Mouse (Mus musculus) small intestine, adult 2 months (tissue): Measurements from ENCODE around the gene Lmo4. TPM values are rescaled to one million over a fixed set of nuclear protein-coding genes. Genes with fewer than 3 reads are reported as not detected.

Experiments used
- H3K27ac ChIP-seq: fragments of 200-500 bp; 2 replicates; pipeline ENCODE4 v1.5.1; 2012; ENCODE audit warnings: low read depth, low read length, control low read depth, inconsistent platforms; ENCODE audit not compliant: insufficient read depth
- H3K27me3 ChIP-seq: fragments of 200-500 bp; 2 replicates; pipeline ENCODE4 v1.6.1; 2012; ENCODE audit warnings: mild to moderate bottlenecking, moderate library complexity, low read length, inconsistent platforms; ENCODE audit not compliant: control insufficient read depth, insufficient read depth
- H3K36me3 ChIP-seq: fragments of 200-500 bp; 2 replicates; pipeline ENCODE4 v1.6.1; 2012; ENCODE audit warnings: mild to moderate bottlenecking, low read length, control low read depth, inconsistent platforms; ENCODE audit not compliant: control insufficient read depth, insufficient read depth
- H3K4me1 ChIP-seq: fragments of 200-500 bp; 2 replicates; pipeline ENCODE4 v1.6.1; 2012; ENCODE audit warnings: low read length, inconsistent platforms, mixed read lengths; ENCODE audit not compliant: control insufficient read depth, insufficient read depth, insufficient read length
- H3K4me3 ChIP-seq: fragments of 200-500 bp; 2 replicates; pipeline ENCODE4 v1.5.1; 2012; ENCODE audit warnings: low read depth, mild to moderate bottlenecking, control low read depth, inconsistent platforms, low read length, moderate library complexity
- CTCF ChIP-seq: fragments of 200-500 bp; IDR thresholded peaks from 2 replicates; pipeline ENCODE4 v1.5.1; 2012; ENCODE audit warnings: low read depth, mild to moderate bottlenecking, control low read depth, inconsistent platforms, low read length, moderate library complexity, mixed read lengths; ENCODE audit not compliant: insufficient replicate concordance, insufficient read length; ENCODE audit errors: extremely low read depth
- POLR2A ChIP-seq: fragments of 200-500 bp; IDR thresholded peaks from 2 replicates; pipeline ENCODE4 v1.6.1; 2012; ENCODE audit warnings: low read depth, mild to moderate bottlenecking, control low read depth, inconsistent platforms, low read length, moderate library complexity
- WGBS: fragments of 180-500 bp; shearing (Covaris S2); methylation state at CpG from one replicate; pipeline ENCODE4 v1.1.7; 2018; 5-methylcytosine and 5-hydroxymethylcytosine counted together
- polyA plus RNA-seq: library from polyadenylated mRNA; depleted of rRNA; stranded (reverse); fragments of >200 nt; gene quantifications from 2 replicates; pipeline ENCODE4 v1.2.3, GENCODE M21; 2012

Lmo4 gene
- polyA plus RNA-seq, 1 experiment = 23.8 TPM

GRCm38 (mm10) chr3:144178937-144179336, 26.1 kb downstream of the Lmo4 start:
- TF ChIP-seq CTCF (no peak), POLR2A (no peak)
- Histone ChIP-seq H3K4me1 (no peaks in the 10 kb centered on the region), H3K36me3 (no peaks in the 10 kb centered on the region), H3K4me3 (no peak overlapping the region), H3K27ac (no peak overlapping the region), H3K27me3 (no peaks in the 10 kb centered on the region)
- WGBS = 65% methylated on average over 3 of the region's 3 CpGs

GRCm38 (mm10) chr3:144173866-144174588, 31.0 kb downstream of the Lmo4 start:
- no peaks in the 10 kb centered on the region for H3K27me3 ChIP-seq
- H3K36me3 ChIP-seq = no peaks in the 10 kb centered on the region
- no peaks in the 10 kb centered on the region for H3K4me1 ChIP-seq
- 79% methylated on average over 7 of the region's 7 CpGs for WGBS
- no peak overlapping the region for H3K27ac ChIP-seq
- H3K4me3 ChIP-seq = no peak overlapping the region
- TF ChIP-seq CTCF (no peak), POLR2A (no peak)

GRCm38 (mm10) chr3:144173138-144173537, 31.9 kb downstream of the Lmo4 start:
- WGBS = 71% methylated on average over 11 of the region's 11 CpGs
- H3K4me3 ChIP-seq = no peak overlapping the region
- no peaks in the 10 kb centered on the region for H3K36me3 ChIP-seq
- TF ChIP-seq CTCF (no peak), POLR2A (no peak)
- H3K4me1 ChIP-seq = no peaks in the 10 kb centered on the region
- no peaks in the 10 kb centered on the region for H3K27me3 ChIP-seq
- no peak overlapping the region for H3K27ac ChIP-seq

GRCm38 (mm10) chr3:144171749-144172148, 33.3 kb downstream of the Lmo4 start:
- Histone ChIP-seq H3K27ac (no peak overlapping the region), H3K4me1 (no peaks in the 10 kb centered on the region), H3K4me3 (no peak overlapping the region), H3K27me3 (no peaks in the 10 kb centered on the region), H3K36me3 (no peaks in the 10 kb centered on the region)
- TF ChIP-seq POLR2A (no peak), CTCF (no peak)
- 82% methylated on average over 2 of the region's 2 CpGs for WGBS

- no peak overlapping the region for H3K4me3 ChIP-seq
- H3K36me3 ChIP-seq = no peaks in the 10 kb centered on the region
- no peak for TF ChIP-seq CTCF
- no peak for TF ChIP-seq POLR2A
- 69% methylated on average over 2 of the region's 2 CpGs for WGBS
- no peaks in the 10 kb centered on the region for H3K4me1 ChIP-seq
- H3K27ac ChIP-seq = no peak overlapping the region
- no peaks in the 10 kb centered on the region for H3K27me3 ChIP-seq
Observed at GRCm38 (mm10) chr3:144170539-144170938, 34.5 kb downstream of the Lmo4 start.

GRCm38 (mm10) chr3:144166439-144167155, 38.4 kb downstream of the Lmo4 start:
- Histone ChIP-seq H3K27ac (no peak overlapping the region), H3K27me3 (no peaks in the 10 kb centered on the region), H3K4me1 (peaks cover 3% of the 10 kb centered on the region; the same call in 1 of the 2 replicates), H3K36me3 (no peaks in the 10 kb centered on the region), H3K4me3 (no peak overlapping the region)
- TF ChIP-seq POLR2A (no peak), CTCF (no peak)
- WGBS = 90% methylated on average over 8 of the region's 8 CpGs

GRCm38 (mm10) chr3:144165439-144165838, 39.6 kb downstream of the Lmo4 start:
- Histone ChIP-seq H3K36me3 (no peaks in the 10 kb centered on the region), H3K27ac (no peak overlapping the region), H3K27me3 (no peaks in the 10 kb centered on the region), H3K4me3 (no peak overlapping the region), H3K4me1 (peaks cover 3% of the 10 kb centered on the region; the same call in 1 of the 2 replicates)
- 46% methylated on average over 12 of the region's 12 CpGs for WGBS
- TF ChIP-seq POLR2A = no peak
- TF ChIP-seq CTCF = no peak
